Mouse (Mus musculus) forebrain, postnatal 0 days (tissue): ENCODE results near the gene Shld2. TPM values are rescaled to one million over a fixed set of nuclear protein-coding genes. Genes with fewer than 3 reads are reported as not detected.
A peak's percentile ranks its signal among the peaks of the same experiment; 100 is the strongest.

ENCODE experiments used
- ATAC-seq: fragments of 200-750 bp; cut with Nextera tagmentation; 2 replicates; pipeline ENCODE4 v1.8.0; 2017; ENCODE audit warnings: mild to moderate bottlenecking, moderate library complexity
- DNase-seq: peaks from one replicate; pipeline ENCODE4 v3.0.0-alpha.2; 2015
- H3K27ac ChIP-seq: fragments of 300-500 bp; sonication (generic); 2 replicates; pipeline ENCODE4 v1.5.1; 2014; ENCODE audit warnings: low read depth, mild to moderate bottlenecking, antibody characterized with exemption, low read length, moderate library complexity, mixed read lengths
- H3K27me3 ChIP-seq: fragments of 300-500 bp; sonication (generic); 2 replicates; pipeline ENCODE4 v1.6.1; 2014; ENCODE audit warnings: mild to moderate bottlenecking, low read length, mixed read lengths; ENCODE audit not compliant: insufficient read depth
- H3K36me3 ChIP-seq: fragments of 300-500 bp; sonication (generic); 2 replicates; pipeline ENCODE4 v1.6.1; 2014; ENCODE audit warnings: mild to moderate bottlenecking, moderate library complexity; ENCODE audit not compliant: insufficient read depth
- H3K4me1 ChIP-seq: fragments of 300-500 bp; sonication (generic); 2 replicates; pipeline ENCODE4 v1.6.1; 2014; ENCODE audit warnings: antibody characterized with exemption; ENCODE audit not compliant: insufficient read depth
- H3K4me2 ChIP-seq: fragments of 300-500 bp; sonication (generic); 2 replicates; pipeline ENCODE4 v1.6.1; 2014; ENCODE audit warnings: low read depth, mild to moderate bottlenecking, moderate library complexity
- H3K4me3 ChIP-seq: fragments of 300-500 bp; sonication (generic); 2 replicates; pipeline ENCODE4 v1.5.1; 2014; ENCODE audit warnings: low read depth, low read length, mixed read lengths
- H3K9ac ChIP-seq: fragments of 300-500 bp; sonication (generic); 2 replicates; pipeline ENCODE4 v1.6.1; 2014; ENCODE audit warnings: mild to moderate bottlenecking
- H3K9me3 ChIP-seq: fragments of 300-500 bp; sonication (generic); 2 replicates; pipeline ENCODE4 v1.6.1; 2016; ENCODE audit warnings: low read length
- CTCF ChIP-seq: sonication (generic); IDR thresholded peaks from 2 replicates; pipeline ENCODE4 v1.5.1; 2016; ENCODE audit warnings: antibody characterized with exemption, control low read depth, low read depth
- WGBS: fragments of 180-500 bp; shearing (Covaris S2); extraction: QIAGEN DNeasy Blood & Tissue Kit; methylation state at CpG from one replicate; pipeline ENCODE4 v1.1.7; 2014; 5-methylcytosine and 5-hydroxymethylcytosine counted together
- polyA plus RNA-seq: library from polyadenylated mRNA; unstranded; fragments of >200 nt; fragmentation: Nextera tagmentation; extraction: Ambion mirVana; gene quantifications from 2 replicates; pipeline ENCODE4 v1.2.1, GENCODE M21; 2015
- total RNA-seq: library from RNA; depleted of rRNA; stranded (reverse); fragments of >200 nt; gene quantifications from 2 replicates; pipeline ENCODE4 v1.2.3, GENCODE M21; 2014

The Shld2 gene
- total and polyA plus RNA-seq, 2 experiments from 2014 or later, result 7.6 to 22.0 TPM

- Histone ChIP-seq H3K27ac (no peak overlapping the region), H3K4me1 (peaks cover 10% of the 10 kb centered on the region), H3K4me3 (peak overlapping the region; percentile 96; the same call in 1 of the 2 replicates), H3K9ac (no peak overlapping the region), H3K4me2 (peak overlapping the region; percentile 68), H3K36me3 (0 out of 2 replicates have a peak, but pooled peaks cover 4% of the 10 kb centered on the region), H3K9me3 (no peaks in the 10 kb centered on the region), H3K27me3 (no peaks in the 10 kb centered on the region)
- DNase-seq (no peak), ATAC-seq (no peak)
- no peak for TF ChIP-seq CTCF
- WGBS, result 74% methylated on average over 3 of the region's 3 CpGs
Measured at GRCm38 (mm10) chr14:34313612-34314011, 3.3 kb upstream of the Shld2 start.

GRCm38 (mm10) chr14:34312339-34313048 is 2.2 kb upstream of the Shld2 start:
- no peak for ATAC-seq
- DNase-seq, result no peak
- H3K4me1 ChIP-seq, result peaks cover 10% of the 10 kb centered on the region
- WGBS, result 15% methylated on average over 5 of the region's 6 CpGs
- no peak overlapping the region for H3K27ac ChIP-seq
- no peak for TF ChIP-seq CTCF
- no peaks in the 10 kb centered on the region for H3K27me3 ChIP-seq
- H3K4me2 ChIP-seq, result peak overlapping the region; percentile 68
- peak overlapping the region; percentile 96 for H3K4me3 ChIP-seq
- H3K36me3 ChIP-seq, result no peaks in the 10 kb centered on the region
- no peaks in the 10 kb centered on the region for H3K9me3 ChIP-seq
- H3K9ac ChIP-seq, result peak overlapping the region; percentile 96

- H3K36me3 ChIP-seq, result no peaks in the 10 kb centered on the region
- ATAC-seq (no peak), DNase-seq (peak; percentile 14)
- no peaks in the 10 kb centered on the region for H3K9me3 ChIP-seq
- peak overlapping the region; percentile 93 for H3K27ac ChIP-seq
- WGBS, result 2% methylated on average over 4 of the region's 4 CpGs
- H3K4me1 ChIP-seq, result peaks cover 10% of the 10 kb centered on the region
- H3K4me3 ChIP-seq, result peak overlapping the region; percentile 96
- TF ChIP-seq CTCF, result no peak
- H3K9ac ChIP-seq, result peak overlapping the region; percentile 96
- no peaks in the 10 kb centered on the region for H3K27me3 ChIP-seq
- peak overlapping the region; percentile 68 for H3K4me2 ChIP-seq
Measured at GRCm38 (mm10) chr14:34311691-34312090, 1.4 kb upstream of the Shld2 start.

GRCm38 (mm10) chr14:34311021-34311631 is 833 bp upstream of the Shld2 start:
- peaks cover 8% of the 10 kb centered on the region for H3K4me1 ChIP-seq
- ATAC-seq (peak; percentile 13), DNase-seq (peak; percentile 52)
- no peaks in the 10 kb centered on the region for H3K9me3 ChIP-seq
- peak overlapping the region; percentile 93 for H3K27ac ChIP-seq
- under 1% methylated on average over 47 of the region's 47 CpGs for WGBS
- H3K4me2 ChIP-seq, result peak overlapping the region; percentile 68
- H3K4me3 ChIP-seq, result peak overlapping the region; percentile 96
- no peaks in the 10 kb centered on the region for H3K36me3 ChIP-seq
- no peak for TF ChIP-seq CTCF
- no peaks in the 10 kb centered on the region for H3K27me3 ChIP-seq
- peak overlapping the region; percentile 96 for H3K9ac ChIP-seq

- Histone ChIP-seq H3K4me3 (peak overlapping the region; percentile 96), H3K4me2 (peak overlapping the region; percentile 68), H3K27me3 (no peaks in the 10 kb centered on the region), H3K9me3 (no peaks in the 10 kb centered on the region), H3K9ac (peak overlapping the region; percentile 96), H3K4me1 (peaks cover 6% of the 10 kb centered on the region), H3K36me3 (no peaks in the 10 kb centered on the region), H3K27ac (peak overlapping the region; percentile 93)
- no peak for ATAC-seq
- WGBS, result 14% methylated on average over 5 of the region's 5 CpGs
- no peak for DNase-seq
- TF ChIP-seq CTCF, result no peak
Measured at GRCm38 (mm10) chr14:34309907-34310233, 423 bp downstream of the Shld2 start.

- ATAC-seq, result no peak
- WGBS, result 89% methylated on average over 4 of the region's 4 CpGs
- TF ChIP-seq CTCF, result no peak
Measured at GRCm38 (mm10) chr14:34309266-34309665, 1.0 kb downstream of the Shld2 start.

GRCm38 (mm10) chr14:34303265-34303680 is 7.0 kb downstream of the Shld2 start:
- no peaks in the 10 kb centered on the region for H3K27me3 ChIP-seq
- ATAC-seq, result no peak
- H3K9me3 ChIP-seq, result no peaks in the 10 kb centered on the region
- H3K9ac ChIP-seq, result no peak overlapping the region
- DNase-seq, result no peak
- H3K27ac ChIP-seq, result no peak overlapping the region
- no peak for TF ChIP-seq CTCF
- no peaks in the 10 kb centered on the region for H3K4me1 ChIP-seq
- no peak overlapping the region for H3K4me3 ChIP-seq
- H3K36me3 ChIP-seq, result no peaks in the 10 kb centered on the region
- no peak overlapping the region for H3K4me2 ChIP-seq
- 52% methylated on average over 5 of the region's 5 CpGs for WGBS

More at GRCm38 (mm10) chr14:34309266-34309665, 1.0 kb downstream of the Shld2 start:
- Histone ChIP-seq H3K9ac (no peak overlapping the region), H3K4me1 (peaks cover 6% of the 10 kb centered on the region), H3K27ac (no peak overlapping the region), H3K4me3 (no peak overlapping the region), H3K36me3 (no peaks in the 10 kb centered on the region), H3K4me2 (no peak overlapping the region), H3K27me3 (no peaks in the 10 kb centered on the region), H3K9me3 (no peaks in the 10 kb centered on the region)
- DNase-seq, result no peak
